Mouse (Mus musculus) cortical plate, adult 2 months (tissue): ENCODE results near the gene Adamts16.

Source experiments
- CTCF ChIP-seq: fragments of 200-500 bp; IDR thresholded peaks from 2 replicates; pipeline ENCODE4 v1.5.1; 2011; ENCODE audit warnings: mild to moderate bottlenecking, control low read depth, low read length; ENCODE audit not compliant: insufficient read depth; ENCODE audit errors: extremely low read depth
- POLR2A ChIP-seq: fragments of 200-500 bp; IDR thresholded peaks from 2 replicates; pipeline ENCODE4 v1.6.1; 2011; ENCODE audit warnings: mild to moderate bottlenecking, low read length, control low read depth; ENCODE audit not compliant: insufficient read depth; ENCODE audit errors: extremely low read depth

GRCm38 (mm10) chr13:70713331-70713730 is 128.3 kb downstream of the Adamts16 start:
- no peak for TF ChIP-seq POLR2A
- no peak for TF ChIP-seq CTCF
